Mouse (Mus musculus) CD4-positive, CD25-positive, alpha-beta regulatory T cell, adult 2 months (primary cell): ENCODE data around the gene Ptpru.
A peak's percentile ranks its signal among the peaks of the same experiment; 100 is the strongest.

Experiments
- DNase-seq: peaks from one replicate; pipeline ENCODE4 v3.0.0-alpha.2; 2012; ENCODE audit warnings: low read depth, low spot score

The Ptpru gene

GRCm38 (mm10) chr4:131837872-131838524, at the start of gene Ptpru:
Ptpru (minus strand) TSS chr4:131838288.
- peak; percentile 91 for DNase-seq

GRCm38 (mm10) chr4:131885376-131885775, 47.3 kb upstream of the Ptpru start:
- no peak for DNase-seq

- no peak for DNase-seq
Observed at GRCm38 (mm10) chr4:131883571-131883970, 45.5 kb upstream of the Ptpru start.

GRCm38 (mm10) chr4:131881306-131881705, 43.2 kb upstream of the Ptpru start:
- DNase-seq, result peak; percentile 28

GRCm38 (mm10) chr4:131879692-131880091, 41.6 kb upstream of the Ptpru start:
- no peak for DNase-seq

- no peak for DNase-seq
Observed at GRCm38 (mm10) chr4:131876836-131877235, 38.7 kb upstream of the Ptpru start.

- DNase-seq, result no peak
Observed at GRCm38 (mm10) chr4:131875242-131875641, 37.2 kb upstream of the Ptpru start.

- no peak for DNase-seq
Observed at GRCm38 (mm10) chr4:131874567-131874966, 36.5 kb upstream of the Ptpru start.

GRCm38 (mm10) chr4:131874169-131874536, 36.1 kb upstream of the Ptpru start:
- DNase-seq, result no peak

GRCm38 (mm10) chr4:131873293-131874168, 35.4 kb upstream of the Ptpru start, which contains the start of gene Srsf4:
Srsf4 (plus strand) TSS chr4:131873617.
- peak; percentile 98 for DNase-seq

GRCm38 (mm10) chr4:131872672-131873292, 34.7 kb upstream of the Ptpru start:
- no peak for DNase-seq

- no peak for DNase-seq
Observed at GRCm38 (mm10) chr4:131861341-131861739, 23.3 kb upstream of the Ptpru start.

GRCm38 (mm10) chr4:131860492-131861340, 22.6 kb upstream of the Ptpru start:
- DNase-seq, result peak; percentile 88

- no peak for DNase-seq
Observed at GRCm38 (mm10) chr4:131854950-131855349, 16.9 kb upstream of the Ptpru start.

GRCm38 (mm10) chr4:131849986-131850638, 12.0 kb upstream of the Ptpru start:
- no peak for DNase-seq

- no peak for DNase-seq
Observed at GRCm38 (mm10) chr4:131848082-131848481, 10.0 kb upstream of the Ptpru start.

GRCm38 (mm10) chr4:131845991-131846778, 8.1 kb upstream of the Ptpru start:
- DNase-seq, result no peak

- peak; percentile 93 for DNase-seq
Observed at GRCm38 (mm10) chr4:131843290-131843743, 5.2 kb upstream of the Ptpru start, which contains the start of gene Mecr. Mecr (plus strand) TSS chr4:131843470.

- DNase-seq, result peak; percentile 46
Observed at GRCm38 (mm10) chr4:131836891-131837491, 1.1 kb downstream of the Ptpru start.
